Mouse (Mus musculus) heart, postnatal 14 days (tissue): ENCODE measurements around the gene Oas2. TPM values are rescaled to one million over a fixed set of nuclear protein-coding genes. Genes with fewer than 3 reads are reported as not detected.

Experiments
- DNase-seq, 2 experiments: peaks; one replicate each; pipeline ENCODE4 v3.0.0; 2021 to 2022
- intact Hi-C: fragments of 180-260 bp; cut with DNase I; formaldehyde crosslinking; loops from one replicate; pipeline ENCODE4 v1.15.1; 2025
- total RNA-seq, 2 experiments: library from RNA; stranded (reverse); gene quantifications; 2 replicates each; pipeline ENCODE4 v1.2.3; 2021

Oas2 gene
- total RNA-seq, 2 experiments from 2014 or later, result 0.26 to 0.37 TPM

GRCm38 (mm10) chr5:120734380-120734990 lies 15.2 kb downstream of the Oas2 start:
- intact Hi-C loops, result no loop called here
- DNase-seq, result no peak

GRCm38 (mm10) chr5:120733696-120734095 lies 16.0 kb downstream of the Oas2 start:
- intact Hi-C loops, result no loop called here
- no peak for DNase-seq

GRCm38 (mm10) chr5:120732740-120733139 lies 16.9 kb downstream of the Oas2 start:
- intact Hi-C loops, result no loop called here
- DNase-seq, result no peak

GRCm38 (mm10) chr5:120729319-120729718 lies 20.3 kb downstream of the Oas2 start:
- DNase-seq, result no peak
- intact Hi-C loops, result no loop called here

GRCm38 (mm10) chr5:120725811-120726455 lies 23.7 kb downstream of the Oas2 start:
- DNase-seq, result no peak
- intact Hi-C loops, result no loop called here

DNA sequence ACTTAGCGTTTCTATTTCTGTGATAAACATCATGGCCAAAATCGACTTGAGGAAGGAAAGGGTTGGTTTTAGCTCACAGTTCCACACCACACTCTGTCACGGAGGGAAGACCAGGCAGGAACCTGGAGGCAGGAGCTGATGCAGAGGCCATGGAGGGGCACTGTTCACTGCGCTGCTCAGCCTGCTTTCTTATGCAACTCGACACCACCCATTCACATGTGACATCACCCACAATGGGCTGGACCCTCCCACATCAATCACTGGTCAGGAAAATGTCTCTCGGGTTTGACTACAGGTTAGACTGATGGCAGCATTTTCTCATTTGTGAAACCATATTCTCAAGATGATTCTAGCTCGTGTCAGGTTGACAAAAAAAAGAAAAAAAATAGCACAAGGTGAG lies 28.6 kb downstream of the Oas2 start:
- no peak for DNase-seq
- intact Hi-C loops, result no loop called here

- DNase-seq, result no peak
- intact Hi-C loops, result no loop called here
Observed at GRCm38 (mm10) chr5:120718600-120719378, 30.9 kb downstream of the Oas2 start.

DNA sequence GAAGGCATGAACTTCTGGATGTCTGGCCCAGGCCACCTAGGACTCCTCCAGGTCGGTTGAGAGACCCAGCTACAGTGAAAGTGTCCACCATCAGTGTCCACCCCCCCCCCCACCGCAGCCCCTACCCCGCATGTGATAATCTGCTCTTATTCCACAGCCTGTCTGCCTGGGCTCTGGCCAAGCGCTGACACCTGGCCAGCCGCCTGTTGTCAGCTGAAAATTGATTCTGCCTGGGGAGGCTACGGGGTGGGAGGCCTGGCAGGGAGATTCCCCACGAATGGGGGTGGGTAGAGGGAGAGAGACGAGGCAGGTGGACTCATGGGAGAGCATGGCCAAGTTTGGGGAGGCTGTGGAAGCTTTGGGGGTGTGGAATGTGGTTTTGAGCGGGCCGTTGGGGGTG lies 32.5 kb downstream of the Oas2 start:
- intact Hi-C loops, result no loop called here
- DNase-seq, result no peak

GRCm38 (mm10) chr5:120714314-120714713 lies 35.3 kb downstream of the Oas2 start:
- peak; percentile 63 to 80 for DNase-seq
- intact Hi-C loops, result no loop called here

DNA sequence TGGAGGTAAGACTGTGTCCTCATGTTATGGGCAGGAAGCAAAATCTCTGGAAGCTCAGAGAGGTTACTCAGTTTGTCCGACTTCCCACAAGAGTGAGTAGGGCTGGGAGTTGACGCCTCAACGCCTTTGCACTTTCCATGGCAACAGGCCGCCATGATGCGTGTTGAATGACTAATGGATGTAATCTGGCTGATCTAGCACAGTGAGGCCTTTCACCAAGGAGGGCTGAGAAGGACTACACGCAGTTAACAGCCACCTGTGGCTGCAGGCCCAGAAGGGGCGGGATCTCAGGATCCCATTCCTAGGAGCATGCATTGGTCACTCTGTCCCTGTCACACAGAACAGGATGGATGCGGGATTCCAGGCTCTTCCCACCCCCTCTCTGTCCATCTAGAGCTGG lies 36.9 kb downstream of the Oas2 start:
- intact Hi-C loops, result loop anchor here (2.0 kb wide), 1 partner anchor 94 kb away; no protein-coding TSS in a partner anchor
- DNase-seq, result no peak

DNA sequence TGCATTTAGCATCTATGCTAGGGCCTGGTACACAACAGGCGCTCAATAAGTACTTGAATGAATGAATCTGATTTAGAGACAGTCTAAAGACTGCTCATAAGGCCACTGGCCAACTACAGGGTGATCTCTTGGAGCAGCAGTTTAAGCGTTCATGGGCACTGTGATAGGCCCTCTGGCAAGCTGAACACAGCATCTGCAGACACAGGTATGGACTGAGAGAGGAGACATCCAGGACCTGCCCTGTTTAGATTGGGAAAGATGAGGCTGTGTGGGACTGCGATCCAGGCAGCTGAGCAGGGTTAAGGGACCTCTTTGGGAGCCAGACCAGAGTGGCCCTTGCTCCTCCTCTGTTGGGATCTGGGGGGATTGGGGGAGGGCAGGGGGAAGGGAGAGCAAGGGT lies 37.8 kb downstream of the Oas2 start, which contains the start of gene Dtx1:
Gene Dtx1, minus strand, starts transcription at position 101 of the 400 bp plus-strand sequence.
- intact Hi-C loops, result loop anchor here (2.0 kb wide), 1 partner anchor 93 kb away; no protein-coding TSS in a partner anchor

GRCm38 (mm10) chr5:120711416-120711815 lies 38.2 kb downstream of the Oas2 start:
- peak; percentile 44 to 48 for DNase-seq
- intact Hi-C loops, result no loop called here

More for the DNA sequence above, 37.8 kb downstream of the Oas2 start, which contains the start of gene Dtx1:
- no peak for DNase-seq

GRCm38 (mm10) chr5:120710826-120711248 lies 38.8 kb downstream of the Oas2 start:
- intact Hi-C loops, result no loop called here
- no peak for DNase-seq

GRCm38 (mm10) chr5:120710161-120710825 lies 39.4 kb downstream of the Oas2 start:
- no peak for DNase-seq
- intact Hi-C loops, result no loop called here

GRCm38 (mm10) chr5:120706976-120707375 lies 42.7 kb downstream of the Oas2 start:
- DNase-seq, result no peak
- intact Hi-C loops, result no loop called here

DNA sequence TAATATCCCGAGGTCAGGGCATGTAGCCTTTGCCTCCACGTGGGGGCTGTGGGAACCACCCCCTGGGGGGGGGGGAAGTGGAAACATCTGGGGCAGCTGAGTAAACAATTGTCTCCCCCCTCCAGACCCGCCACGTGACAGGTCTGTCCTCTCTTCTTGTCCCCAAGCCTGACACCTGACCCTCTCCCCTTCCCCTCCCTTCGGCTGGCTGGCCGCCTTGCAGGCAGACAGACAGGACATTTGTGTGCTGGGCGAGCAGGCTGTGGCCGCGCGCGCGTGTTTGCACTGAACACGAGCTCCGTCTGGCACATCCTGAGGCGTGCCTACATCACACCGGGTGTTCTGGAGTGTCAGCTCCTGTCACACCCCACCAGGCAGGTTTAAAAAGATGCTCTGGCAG lies 43.1 kb downstream of the Oas2 start:
- DNase-seq, result peak in 1 of 2 experiments; percentile 22
- intact Hi-C loops, result no loop called here

DNA sequence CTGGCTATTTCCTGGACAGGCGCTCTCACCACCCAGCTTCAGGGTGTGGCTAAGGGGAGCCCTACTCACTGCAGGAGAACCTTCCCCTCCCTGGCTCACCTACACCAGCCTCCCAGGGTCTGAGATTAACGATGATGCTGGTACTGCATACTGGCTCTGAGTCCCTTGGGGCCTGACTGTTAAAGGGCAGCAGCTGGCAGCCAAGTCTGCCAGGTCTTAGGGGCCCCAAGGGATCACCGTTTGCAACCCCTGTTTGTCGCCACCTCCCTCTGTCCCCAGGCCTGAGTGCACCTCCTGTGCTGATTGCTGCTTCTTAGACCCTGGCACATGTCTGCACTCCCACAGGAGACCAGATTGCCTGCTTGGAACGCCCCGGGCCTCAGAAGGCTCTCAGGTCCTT lies 45.2 kb downstream of the Oas2 start:
- intact Hi-C loops, result no loop called here
- no peak for DNase-seq

- no peak for DNase-seq
- intact Hi-C loops, result no loop called here
Observed at GRCm38 (mm10) chr5:120703660-120704059, 46.0 kb downstream of the Oas2 start.

- intact Hi-C loops, result no loop called here
- no peak for DNase-seq
Observed at GRCm38 (mm10) chr5:120702969-120703368, 46.7 kb downstream of the Oas2 start.

- intact Hi-C loops, result no loop called here
- DNase-seq, result no peak
Observed at GRCm38 (mm10) chr5:120702421-120702820, 47.2 kb downstream of the Oas2 start.
